Mouse (Mus musculus): ENCODE data around the gene Itm2b. TPM values are rescaled to one million over a fixed set of nuclear protein-coding genes. Genes with fewer than 3 reads are reported as not detected.

Itm2b gene
- polyA plus RNA-seq, 1 experiment from 2014 or later: 325 TPM

DNA sequence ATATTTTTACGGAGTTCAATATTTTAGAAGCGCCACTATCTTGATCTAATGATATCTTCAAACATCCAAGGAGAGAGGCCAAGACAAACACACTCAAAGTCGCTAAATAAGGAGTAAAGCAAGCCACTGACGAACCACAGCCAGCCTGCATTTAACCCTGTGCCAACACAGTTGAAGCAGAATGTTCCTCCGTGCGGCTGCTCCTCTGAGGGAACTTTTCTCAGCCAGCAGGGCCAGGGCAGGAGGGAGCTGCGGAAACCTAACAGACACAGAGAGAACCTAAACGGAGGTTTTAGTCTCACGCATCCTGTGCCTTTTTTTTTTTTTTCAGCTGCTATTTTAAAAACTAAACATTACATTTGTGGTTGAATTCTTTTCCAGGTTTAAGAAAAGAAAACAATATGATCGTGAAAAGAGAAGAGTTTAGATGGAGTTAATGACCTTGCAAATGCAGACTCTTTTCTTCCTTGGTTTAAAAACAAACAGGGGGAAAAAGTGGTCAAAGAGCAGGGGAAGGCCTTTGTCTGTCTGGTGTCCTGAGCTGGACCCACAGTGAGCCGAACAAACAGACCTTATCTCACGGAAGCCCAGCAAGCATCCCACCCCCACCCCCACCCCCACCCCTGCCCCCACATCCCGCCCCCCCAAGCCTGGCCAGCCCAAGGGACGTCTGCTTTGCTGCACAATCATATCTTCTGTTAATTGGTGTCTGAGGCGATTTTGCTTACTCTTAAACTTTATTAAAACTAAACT is 15.0 kb upstream of the Itm2b start:
- Histone ChIP-seq H3K27me3 (ENCODE audit: control insufficient read depth, insufficient read depth, low read length) (no peaks in the 10 kb centered on the region), H3K27ac (ENCODE audit: low read depth, low read length) (no peak overlapping the region), H3K9me3 (ENCODE audit: control insufficient read depth, low read length) (no peaks in the 10 kb centered on the region), H3K4me3 (ENCODE audit: low read depth, low read length) (no peak overlapping the region), H3K4me2 (no peak overlapping the region), H3K9ac (ENCODE audit: low read length) (no peak overlapping the region), H3K4me1 (ENCODE audit: control insufficient read depth, insufficient read depth, low read length) (no peaks in the 10 kb centered on the region), H3K36me3 (ENCODE audit: control insufficient read depth, insufficient read depth, low read length) (no peaks in the 10 kb centered on the region)
- no peak for DNase-seq (ENCODE audit: low spot score, missing footprints)
- WGBS: 23% methylated on average over 15 of the region's 15 CpGs
- no peak for ATAC-seq (ENCODE audit: low FRiP score)

DNA sequence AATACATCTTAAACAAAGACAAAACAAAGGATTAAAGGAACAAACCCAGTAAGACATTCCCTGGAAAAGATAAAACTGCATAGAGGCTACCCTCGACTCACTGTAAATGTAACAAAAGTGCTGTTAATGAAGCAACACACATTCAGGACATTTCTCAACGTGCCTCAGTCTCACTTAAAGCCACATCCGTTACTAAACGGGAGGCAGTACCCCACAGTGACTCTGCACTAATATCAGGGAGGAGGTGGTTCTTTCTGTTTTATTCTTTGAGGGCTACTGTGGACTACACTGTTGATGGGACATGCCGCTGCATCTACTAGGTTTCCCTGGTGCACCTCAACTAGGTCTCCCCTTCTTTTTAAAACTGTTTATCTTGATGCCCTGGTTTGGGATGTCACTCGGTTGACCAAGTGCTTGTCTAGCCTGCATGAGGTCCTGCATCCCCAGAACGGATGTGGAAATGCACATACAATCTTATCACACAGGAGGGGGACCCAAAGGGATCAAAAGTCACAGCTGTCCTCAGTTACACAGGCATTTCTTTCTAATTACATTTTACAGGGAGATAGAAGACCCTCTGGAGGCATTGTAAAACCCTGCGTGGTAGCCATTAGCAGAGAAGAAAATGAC is 13.4 kb upstream of the Itm2b start:
- H3K9ac ChIP-seq (ENCODE audit: low read length): no peak overlapping the region
- no peaks in the 10 kb centered on the region for H3K27me3 ChIP-seq (ENCODE audit: control insufficient read depth, insufficient read depth, low read length)
- ATAC-seq (ENCODE audit: low FRiP score) (no peak), DNase-seq (ENCODE audit: low spot score, missing footprints) (no peak)
- no peak overlapping the region for H3K4me3 ChIP-seq (ENCODE audit: low read depth, low read length)
- WGBS: 74% methylated on average over 8 of the region's 8 CpGs
- no peak overlapping the region for H3K4me2 ChIP-seq
- no peaks in the 10 kb centered on the region for H3K9me3 ChIP-seq (ENCODE audit: control insufficient read depth, low read length)
- H3K36me3 ChIP-seq (ENCODE audit: control insufficient read depth, insufficient read depth, low read length): no peaks in the 10 kb centered on the region
- no peak overlapping the region for H3K27ac ChIP-seq (ENCODE audit: low read depth, low read length)
- no peaks in the 10 kb centered on the region for H3K4me1 ChIP-seq (ENCODE audit: control insufficient read depth, insufficient read depth, low read length)

DNA sequence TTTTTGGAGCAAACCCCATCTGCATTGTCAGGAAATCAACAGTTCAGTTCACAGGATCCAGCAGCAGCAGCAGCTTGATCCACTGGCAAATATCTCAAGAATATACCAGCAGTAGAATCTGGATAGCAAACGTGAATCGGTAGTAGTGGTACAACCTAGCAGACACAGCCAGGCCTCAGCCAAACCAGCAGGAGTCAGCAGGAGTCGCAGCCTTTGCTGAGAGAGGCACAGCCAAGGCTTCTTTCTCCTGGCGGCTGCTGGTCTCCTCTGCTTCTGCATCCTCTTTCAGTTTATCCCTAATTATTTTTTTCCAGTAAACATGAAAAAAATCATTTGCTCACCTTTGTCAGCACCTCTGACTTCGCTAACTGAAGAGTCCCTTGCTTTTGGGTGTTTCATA is 10.7 kb upstream of the Itm2b start:
- Histone ChIP-seq H3K4me1 (ENCODE audit: control insufficient read depth, insufficient read depth, low read length) (no peaks in the 10 kb centered on the region), H3K27ac (ENCODE audit: low read depth, low read length) (no peak overlapping the region), H3K9ac (ENCODE audit: low read length) (no peak overlapping the region), H3K4me2 (no peak overlapping the region), H3K27me3 (ENCODE audit: control insufficient read depth, insufficient read depth, low read length) (no peaks in the 10 kb centered on the region), H3K4me3 (ENCODE audit: low read depth, low read length) (no peak overlapping the region), H3K9me3 (ENCODE audit: control insufficient read depth, low read length) (no peaks in the 10 kb centered on the region), H3K36me3 (ENCODE audit: control insufficient read depth, insufficient read depth, low read length) (no peaks in the 10 kb centered on the region)
- 50% methylated on average over 5 of the region's 5 CpGs for WGBS
- ATAC-seq (ENCODE audit: low FRiP score): no peak
- no peak for DNase-seq (ENCODE audit: low spot score, missing footprints)

DNA sequence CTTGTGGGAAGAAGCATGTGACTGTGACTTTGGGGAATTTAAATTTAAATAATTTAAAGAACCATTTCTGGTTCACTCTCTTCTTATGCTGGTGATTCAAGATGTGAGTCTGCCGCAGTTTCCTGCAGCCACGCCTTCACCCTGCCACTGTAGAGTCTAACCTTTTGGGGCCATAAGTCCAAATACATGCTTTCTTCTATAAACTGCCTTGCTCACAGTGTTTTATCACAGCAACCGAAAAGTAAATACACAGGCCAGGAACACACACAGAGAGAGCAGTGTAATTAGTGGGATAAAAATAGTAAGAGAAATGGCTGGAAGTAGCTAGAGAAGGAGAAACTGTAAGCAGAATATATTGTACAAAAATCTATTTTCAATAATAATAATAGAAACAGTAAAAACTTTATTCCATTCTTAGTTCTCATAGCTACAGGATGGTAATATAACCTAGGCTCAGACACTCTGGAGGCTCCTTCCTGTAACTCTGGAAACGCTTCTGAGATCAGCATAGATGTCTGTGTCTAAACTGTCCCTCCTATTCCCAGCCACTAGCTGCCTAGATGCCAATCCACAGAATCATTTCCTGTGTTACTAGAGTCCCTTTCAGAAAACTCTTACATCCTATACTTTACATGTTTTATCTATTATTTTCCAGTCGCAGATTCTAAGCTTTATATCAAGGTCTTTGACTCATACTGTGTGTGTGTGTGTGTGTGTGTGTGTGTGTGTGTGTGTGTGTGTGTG is 9.3 kb upstream of the Itm2b start:
- no peaks in the 10 kb centered on the region for H3K4me1 ChIP-seq (ENCODE audit: control insufficient read depth, insufficient read depth, low read length)
- ATAC-seq (ENCODE audit: low FRiP score) (no peak), DNase-seq (ENCODE audit: low spot score, missing footprints) (no peak)
- H3K9ac ChIP-seq (ENCODE audit: low read length): no peak overlapping the region
- no peak overlapping the region for H3K27ac ChIP-seq (ENCODE audit: low read depth, low read length)
- H3K9me3 ChIP-seq (ENCODE audit: control insufficient read depth, low read length): no peaks in the 10 kb centered on the region
- H3K4me2 ChIP-seq: no peak overlapping the region
- H3K36me3 ChIP-seq (ENCODE audit: control insufficient read depth, insufficient read depth, low read length): no peaks in the 10 kb centered on the region
- no peak overlapping the region for H3K4me3 ChIP-seq (ENCODE audit: low read depth, low read length)
- WGBS: 81% methylated on average over 5 of the region's 5 CpGs
- no peaks in the 10 kb centered on the region for H3K27me3 ChIP-seq (ENCODE audit: control insufficient read depth, insufficient read depth, low read length)

DNA sequence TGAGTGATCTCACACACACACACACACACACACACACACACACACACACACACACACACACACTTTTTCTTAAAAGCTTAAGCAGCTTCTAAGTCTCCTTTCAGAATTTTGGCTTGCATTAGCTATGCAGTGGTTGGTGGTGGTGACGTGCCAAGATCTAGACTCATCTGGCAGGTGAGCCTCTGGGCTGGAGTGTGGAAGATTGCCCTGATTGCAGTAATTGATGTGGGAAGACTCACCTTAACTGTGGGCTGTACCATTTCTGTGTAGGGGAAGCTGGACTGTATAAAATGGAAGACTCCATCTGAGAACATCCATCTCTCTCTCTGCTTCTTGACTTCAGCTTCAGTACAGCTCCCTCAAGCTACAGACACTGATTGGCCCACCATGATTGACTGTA is 6.4 kb upstream of the Itm2b start:
- Histone ChIP-seq H3K4me1 (ENCODE audit: control insufficient read depth, insufficient read depth, low read length) (no peaks in the 10 kb centered on the region), H3K27me3 (ENCODE audit: control insufficient read depth, insufficient read depth, low read length) (no peaks in the 10 kb centered on the region), H3K4me3 (ENCODE audit: low read depth, low read length) (no peak overlapping the region), H3K36me3 (ENCODE audit: control insufficient read depth, insufficient read depth, low read length) (no peaks in the 10 kb centered on the region), H3K9ac (ENCODE audit: low read length) (no peak overlapping the region), H3K27ac (ENCODE audit: low read depth, low read length) (no peak overlapping the region), H3K4me2 (no peak overlapping the region), H3K9me3 (ENCODE audit: control insufficient read depth, low read length) (no peaks in the 10 kb centered on the region)
- ATAC-seq (ENCODE audit: low FRiP score) (no peak), DNase-seq (ENCODE audit: low spot score, missing footprints) (no peak)
- WGBS: 86% methylated on average over 1 of the region's 1 CpGs

DNA sequence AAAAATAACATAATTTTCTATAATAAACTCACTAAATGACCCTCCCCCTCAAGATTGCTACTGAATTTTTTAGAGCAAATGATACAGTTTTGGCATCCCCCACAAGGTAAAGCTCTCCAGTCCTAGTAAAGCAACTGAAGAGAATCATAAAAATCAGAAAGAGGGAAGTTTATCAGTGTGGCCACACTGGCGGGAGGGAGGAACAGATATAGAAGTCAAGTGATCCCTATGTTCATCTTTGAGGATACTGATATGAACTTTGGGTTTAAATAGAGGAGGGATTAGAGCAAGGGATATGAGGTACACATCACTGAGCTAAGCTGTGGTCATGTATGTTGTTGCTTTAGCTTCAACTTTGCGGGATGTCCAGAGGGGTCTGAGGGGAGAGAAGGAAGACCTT is 5.1 kb upstream of the Itm2b start:
- Histone ChIP-seq H3K27ac (ENCODE audit: low read depth, low read length) (no peak overlapping the region), H3K27me3 (ENCODE audit: control insufficient read depth, insufficient read depth, low read length) (no peaks in the 10 kb centered on the region), H3K36me3 (ENCODE audit: control insufficient read depth, insufficient read depth, low read length) (no peaks in the 10 kb centered on the region), H3K4me2 (no peak overlapping the region), H3K9me3 (ENCODE audit: control insufficient read depth, low read length) (no peaks in the 10 kb centered on the region), H3K4me3 (ENCODE audit: low read depth, low read length) (no peak overlapping the region), H3K4me1 (ENCODE audit: control insufficient read depth, insufficient read depth, low read length) (no peaks in the 10 kb centered on the region), H3K9ac (ENCODE audit: low read length) (no peak overlapping the region)
- ATAC-seq (ENCODE audit: low FRiP score) (no peak), DNase-seq (ENCODE audit: low spot score, missing footprints) (no peak)
- 93% methylated on average over 2 of the region's 2 CpGs for WGBS

DNA sequence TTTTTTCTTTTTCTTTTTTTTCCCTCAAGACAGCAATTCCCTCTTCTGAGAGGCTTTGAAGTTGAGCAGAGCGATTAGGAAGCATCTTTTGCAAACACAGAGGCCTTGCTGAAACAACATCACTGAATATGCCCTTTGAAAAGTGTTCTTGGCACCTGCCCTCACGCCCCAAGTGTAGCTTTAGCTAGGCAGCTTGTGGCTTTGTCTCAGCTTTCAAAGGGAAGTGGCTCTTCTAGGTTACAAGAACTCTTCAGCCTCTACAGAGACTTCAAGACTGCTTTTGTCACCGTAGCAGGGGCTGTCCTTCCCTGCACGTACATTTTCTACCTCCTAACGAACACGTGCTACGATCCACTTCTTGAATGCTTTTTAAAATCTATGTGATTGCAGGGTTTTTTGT is 4.0 kb upstream of the Itm2b start:
- Histone ChIP-seq H3K27ac (ENCODE audit: low read depth, low read length) (no peak overlapping the region), H3K4me2 (no peak overlapping the region), H3K9ac (ENCODE audit: low read length) (no peak overlapping the region), H3K4me3 (ENCODE audit: low read depth, low read length) (no peak overlapping the region), H3K27me3 (ENCODE audit: control insufficient read depth, insufficient read depth, low read length) (no peaks in the 10 kb centered on the region), H3K9me3 (ENCODE audit: control insufficient read depth, low read length) (no peaks in the 10 kb centered on the region), H3K4me1 (ENCODE audit: control insufficient read depth, insufficient read depth, low read length) (peaks cover 3% of the 10 kb centered on the region; the same call in 1 of the 2 replicates), H3K36me3 (ENCODE audit: control insufficient read depth, insufficient read depth, low read length) (no peaks in the 10 kb centered on the region)
- ATAC-seq (ENCODE audit: low FRiP score): no peak
- 54% methylated on average over 7 of the region's 7 CpGs for WGBS
- DNase-seq (ENCODE audit: low spot score, missing footprints): no peak

DNA sequence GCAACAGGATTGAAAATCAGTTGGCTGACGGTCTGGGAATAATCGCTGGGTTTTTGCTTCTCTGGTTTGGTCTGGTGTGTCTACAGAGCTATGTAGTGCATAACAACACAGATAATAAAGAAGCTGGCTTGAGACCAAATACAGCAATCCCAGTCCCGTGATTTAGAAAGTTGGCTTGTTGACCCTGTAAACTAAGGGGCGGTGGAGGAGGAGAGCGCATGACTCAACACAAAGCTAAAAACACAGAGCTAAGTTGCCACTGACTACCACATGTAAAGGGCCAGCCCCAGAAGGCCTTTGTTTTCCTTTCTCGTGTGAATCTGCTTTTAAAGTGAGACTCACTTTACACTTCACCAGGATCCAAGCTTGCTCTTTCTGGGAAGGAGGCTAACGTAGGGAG is 3.5 kb upstream of the Itm2b start:
- Histone ChIP-seq H3K9me3 (ENCODE audit: control insufficient read depth, low read length) (no peaks in the 10 kb centered on the region), H3K27me3 (ENCODE audit: control insufficient read depth, insufficient read depth, low read length) (no peaks in the 10 kb centered on the region), H3K36me3 (ENCODE audit: control insufficient read depth, insufficient read depth, low read length) (no peaks in the 10 kb centered on the region), H3K9ac (ENCODE audit: low read length) (no peak overlapping the region), H3K4me1 (ENCODE audit: control insufficient read depth, insufficient read depth, low read length) (peaks cover 4% of the 10 kb centered on the region; the same call in 1 of the 2 replicates), H3K4me2 (no peak overlapping the region), H3K4me3 (ENCODE audit: low read depth, low read length) (no peak overlapping the region), H3K27ac (ENCODE audit: low read depth, low read length) (no peak overlapping the region)
- DNase-seq (ENCODE audit: low spot score, missing footprints) (no peak), ATAC-seq (ENCODE audit: low FRiP score) (no peak)
- WGBS: 62% methylated on average over 7 of the region's 7 CpGs

DNA sequence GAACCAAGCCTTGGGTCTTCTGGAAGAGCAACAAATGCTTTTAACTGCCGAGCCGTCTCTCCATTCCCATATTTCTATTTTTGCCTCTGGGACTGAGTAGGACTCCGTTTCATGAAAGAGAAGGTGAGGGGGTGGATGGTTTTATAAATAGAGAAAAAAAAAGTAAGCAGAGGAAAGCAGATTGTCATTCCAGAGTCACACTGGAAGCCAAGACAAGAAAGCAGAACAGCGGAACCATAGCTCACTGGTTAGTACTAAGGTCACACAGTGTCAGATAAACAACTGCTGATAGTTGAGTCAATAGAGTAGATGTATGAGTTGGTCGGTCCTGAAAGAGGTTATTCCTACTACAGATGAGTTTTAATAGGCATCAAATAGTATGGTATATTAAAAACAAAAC is 1.4 kb upstream of the Itm2b start:
- no peak overlapping the region for H3K27ac ChIP-seq (ENCODE audit: low read depth, low read length)
- no peaks in the 10 kb centered on the region for H3K36me3 ChIP-seq (ENCODE audit: control insufficient read depth, insufficient read depth, low read length)
- peaks cover 4% of the 10 kb centered on the region; the same call in 1 of the 2 replicates for H3K4me1 ChIP-seq (ENCODE audit: control insufficient read depth, insufficient read depth, low read length)
- no peak for ATAC-seq (ENCODE audit: low FRiP score)
- H3K4me3 ChIP-seq (ENCODE audit: low read depth, low read length): no peak overlapping the region
- H3K9ac ChIP-seq (ENCODE audit: low read length): no peak overlapping the region
- WGBS: 90% methylated on average over 5 of the region's 5 CpGs
- H3K9me3 ChIP-seq (ENCODE audit: control insufficient read depth, low read length): no peaks in the 10 kb centered on the region
- no peak for DNase-seq (ENCODE audit: low spot score, missing footprints)
- no peaks in the 10 kb centered on the region for H3K27me3 ChIP-seq (ENCODE audit: control insufficient read depth, insufficient read depth, low read length)
- no peak overlapping the region for H3K4me2 ChIP-seq
